Mouse (Mus musculus) heart, adult 2 months (tissue): ENCODE measurements around the gene Dgke.
A peak's percentile ranks its signal among the peaks of the same experiment; 100 is the strongest.

Experiments
- EP300 ChIP-seq: fragments of 200-500 bp; IDR thresholded peaks from 2 replicates; pipeline ENCODE4 v1.6.1; 2011; ENCODE audit warnings: low read depth, low read length, control low read depth; ENCODE audit not compliant: insufficient read depth
- POLR2A ChIP-seq: fragments of 200-500 bp; IDR thresholded peaks from 2 replicates; pipeline ENCODE4 v1.6.1; 2011; ENCODE audit warnings: mild to moderate bottlenecking, low read depth, low read length, control low read depth; ENCODE audit not compliant: insufficient read depth

DNA sequence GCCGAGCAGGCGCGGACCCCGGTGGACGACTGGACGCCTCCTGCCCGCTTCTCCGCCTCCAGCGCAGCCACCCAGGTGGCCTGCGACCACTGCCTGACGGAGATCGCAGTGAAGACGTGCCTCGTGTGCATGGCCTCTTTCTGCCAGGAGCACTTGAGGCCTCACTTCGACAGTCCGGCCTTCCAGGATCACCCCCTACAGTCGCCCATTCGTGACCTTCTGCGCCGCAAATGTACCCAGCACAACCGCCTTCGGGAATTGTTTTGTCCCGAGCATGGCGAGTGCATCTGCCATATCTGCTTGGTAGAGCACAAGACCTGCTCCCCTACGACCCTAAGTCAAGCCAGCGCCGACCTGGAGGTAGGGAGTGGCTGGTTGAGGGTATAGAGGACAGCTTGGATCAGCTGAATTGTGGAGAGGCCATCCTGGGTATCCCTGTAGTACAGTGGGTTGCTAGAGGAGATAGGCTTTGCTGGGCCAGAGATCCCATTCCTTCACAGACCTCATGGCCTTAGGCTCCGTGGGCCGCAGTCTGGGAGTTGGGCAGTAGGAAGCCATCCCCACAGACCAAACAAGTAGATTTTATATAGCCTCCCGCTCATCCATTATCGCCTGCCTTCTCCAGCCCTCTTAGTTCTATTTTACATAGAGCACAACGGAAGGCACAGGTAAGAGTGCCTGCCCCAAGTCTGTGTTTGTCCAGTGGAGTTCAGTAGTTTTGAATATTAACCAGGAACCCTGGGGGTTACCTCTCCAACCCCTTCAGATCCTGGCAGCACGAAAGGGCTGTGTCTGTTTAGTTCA, 66.7 kb downstream of the Dgke start:
- TF ChIP-seq EP300 (0 out of 2 replicates have a peak, but pooled peaks have one; percentile 24), POLR2A (no peak)
